Mouse (Mus musculus) left cerebral cortex, adult 2 months (tissue): ENCODE data around the gene Kif24. TPM values are rescaled to one million over a fixed set of nuclear protein-coding genes. Genes with fewer than 3 reads are reported as not detected.
A peak's percentile ranks its signal among the peaks of the same experiment; 100 is the strongest.

ENCODE experiments used
- DNase-seq, 2 experiments: peaks; one replicate each; pipeline ENCODE4 v3.0.0; 2021 to 2022; ENCODE audit warnings: low spot score in 2 of 2, mixed read lengths in 1 of 2; ENCODE audit errors: extremely low spot score in 1 of 2
- H3K27ac ChIP-seq: fragments of 200-600 bp; 2 replicates; pipeline ENCODE4 v1.8.1; 2022
- H3K4me3 ChIP-seq: fragments of 200-600 bp; 2 replicates; pipeline ENCODE4 v1.8.1; 2022
- CTCF ChIP-seq: fragments of 200-600 bp; IDR thresholded peaks from 2 replicates; pipeline ENCODE4 v1.8.1; 2022; ENCODE audit warnings: antibody characterized with exemption, mild to moderate bottlenecking, moderate library complexity
- intact Hi-C: fragments of 180-260 bp; cut with DNase I; formaldehyde crosslinking; loops from one replicate; pipeline ENCODE4 v1.15.1; 2025
- total RNA-seq, 2 experiments: library from RNA; stranded (reverse); gene quantifications; 2 replicates each; pipeline ENCODE4 v1.2.3; 2021

Gene Kif24
- total RNA-seq, 2 experiments from 2014 or later: 1.4 to 1.9 TPM

GRCm38 (mm10) chr4:41391015-41391414, 73.7 kb downstream of the Kif24 start:
- DNase-seq: no peak
- intact Hi-C loops: loop anchor here (2.0 to 10.0 kb wide), 2 partner anchors 76 to 336 kb away; partner anchors contain the start of gene Dcaf12
- Histone ChIP-seq H3K4me3 (no peak overlapping the region), H3K27ac (no peak overlapping the region)
- TF ChIP-seq CTCF: no peak

DNA sequence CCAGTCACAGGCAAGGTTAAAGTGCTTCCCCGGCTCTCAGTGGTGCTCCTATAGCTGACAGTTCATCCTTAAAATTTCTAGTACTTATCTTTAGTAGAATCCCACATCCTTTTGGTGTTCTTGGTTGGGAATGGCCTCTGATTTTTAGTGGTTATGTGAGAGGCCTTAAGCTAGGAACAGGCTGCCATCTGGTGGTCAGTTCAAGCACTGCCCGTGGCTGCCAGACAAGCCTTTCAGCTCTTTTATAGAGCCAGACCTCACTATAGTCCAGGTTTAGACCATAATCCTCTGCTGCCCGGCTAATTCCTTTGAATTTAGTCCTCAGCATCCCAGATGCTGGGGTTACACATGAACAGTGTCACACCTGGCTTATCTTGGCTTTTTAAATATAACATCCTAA, 74.6 kb downstream of the Kif24 start:
- H3K4me3 ChIP-seq: no peak overlapping the region
- TF ChIP-seq CTCF: peak; percentile 99
- intact Hi-C loops: loop anchor here (2.0 to 10.0 kb wide), 2 partner anchors 75 to 335 kb away; partner anchors contain the start of gene Dcaf12
- no peak overlapping the region for H3K27ac ChIP-seq
- DNase-seq: peak; percentile 76 to 80

DNA sequence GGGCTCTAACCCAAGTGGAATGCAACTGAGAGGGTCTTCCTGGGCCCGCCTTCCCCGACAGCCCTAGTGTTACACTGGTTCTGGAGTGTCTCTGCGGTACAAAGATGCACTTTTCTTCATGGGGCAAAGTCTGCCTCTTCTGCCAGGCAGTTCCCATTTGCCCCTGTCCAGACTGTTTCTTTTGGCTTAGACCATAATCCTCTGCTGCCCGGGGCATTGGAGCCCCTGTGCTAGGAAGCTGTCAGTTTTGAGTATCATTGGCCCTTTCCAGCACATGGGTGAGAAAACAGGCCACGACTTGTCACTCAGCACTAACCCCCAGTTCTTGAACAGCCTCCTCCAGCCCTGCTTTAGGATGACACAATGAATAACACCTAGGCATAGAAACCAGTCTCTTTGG, 75.4 kb downstream of the Kif24 start:
- no peak overlapping the region for H3K4me3 ChIP-seq
- intact Hi-C loops: no loop called here
- no peak for DNase-seq
- no peak for TF ChIP-seq CTCF
- H3K27ac ChIP-seq: no peak overlapping the region

DNA sequence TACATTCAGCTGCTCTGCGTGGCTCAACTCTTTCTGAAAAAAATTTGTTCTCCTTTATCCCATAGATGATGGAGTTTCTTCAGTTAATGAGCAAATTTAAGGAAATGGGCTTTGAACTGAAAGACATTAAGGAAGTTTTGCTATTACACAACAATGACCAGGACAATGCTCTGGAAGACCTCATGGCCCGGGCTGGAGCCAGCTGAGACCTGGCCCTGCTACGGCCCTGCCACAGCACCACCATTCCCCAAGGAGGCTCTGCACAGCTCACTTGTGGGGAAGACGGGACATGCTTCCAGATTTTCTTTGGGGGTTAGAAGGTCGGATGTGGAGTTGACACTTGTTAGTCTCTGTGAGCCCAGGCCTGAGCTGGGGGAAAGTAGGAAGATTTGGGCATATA, 76.1 kb downstream of the Kif24 start:
- intact Hi-C loops: no loop called here
- no peak for TF ChIP-seq CTCF

DNA sequence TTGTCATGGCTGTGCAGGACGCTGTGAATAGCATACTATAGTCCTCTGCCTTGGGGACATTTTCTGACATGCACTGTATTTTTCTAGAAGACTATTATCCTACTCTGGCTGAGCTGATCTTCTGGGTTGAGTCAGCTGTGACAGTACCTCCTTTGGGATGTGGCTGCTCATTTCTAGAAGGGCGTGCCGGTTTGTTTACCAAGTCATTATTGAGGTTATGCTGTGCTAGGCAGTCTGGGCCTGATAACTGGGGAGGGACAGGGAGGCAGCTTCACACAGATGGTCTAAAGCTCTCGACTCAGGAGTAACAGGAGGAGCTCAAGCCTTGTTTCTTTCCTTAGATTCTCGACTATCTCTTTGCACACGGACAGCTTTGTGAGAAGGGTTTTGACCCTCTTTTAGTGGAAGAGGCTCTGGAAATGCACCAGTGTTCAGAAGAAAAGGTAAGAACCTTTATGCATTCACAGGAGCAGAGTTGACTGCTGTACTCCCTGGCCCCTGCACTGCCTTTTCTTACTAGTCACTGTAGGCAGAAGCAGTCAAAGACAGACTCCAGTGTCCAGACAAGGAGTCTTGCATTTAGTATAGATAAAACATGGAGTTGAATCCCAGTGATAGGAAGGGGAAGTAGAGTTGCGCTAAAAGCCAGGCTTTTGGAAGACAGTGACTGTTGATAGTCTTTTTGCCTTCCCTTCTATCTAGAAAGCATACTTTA, 76.8 kb downstream of the Kif24 start:
- TF ChIP-seq CTCF: no peak
- Histone ChIP-seq H3K4me3 (no peak overlapping the region), H3K27ac (no peak overlapping the region)
- intact Hi-C loops: no loop called here
- no peak for DNase-seq

More for the DNA sequence above, 76.1 kb downstream of the Kif24 start:
- no peak for DNase-seq
- Histone ChIP-seq H3K27ac (no peak overlapping the region), H3K4me3 (no peak overlapping the region)

- no peak for TF ChIP-seq CTCF
- Histone ChIP-seq H3K4me3 (no peak overlapping the region), H3K27ac (no peak overlapping the region)
- no peak for DNase-seq
- intact Hi-C loops: no loop called here
Measured at GRCm38 (mm10) chr4:41386412-41386975, 78.2 kb downstream of the Kif24 start.

DNA sequence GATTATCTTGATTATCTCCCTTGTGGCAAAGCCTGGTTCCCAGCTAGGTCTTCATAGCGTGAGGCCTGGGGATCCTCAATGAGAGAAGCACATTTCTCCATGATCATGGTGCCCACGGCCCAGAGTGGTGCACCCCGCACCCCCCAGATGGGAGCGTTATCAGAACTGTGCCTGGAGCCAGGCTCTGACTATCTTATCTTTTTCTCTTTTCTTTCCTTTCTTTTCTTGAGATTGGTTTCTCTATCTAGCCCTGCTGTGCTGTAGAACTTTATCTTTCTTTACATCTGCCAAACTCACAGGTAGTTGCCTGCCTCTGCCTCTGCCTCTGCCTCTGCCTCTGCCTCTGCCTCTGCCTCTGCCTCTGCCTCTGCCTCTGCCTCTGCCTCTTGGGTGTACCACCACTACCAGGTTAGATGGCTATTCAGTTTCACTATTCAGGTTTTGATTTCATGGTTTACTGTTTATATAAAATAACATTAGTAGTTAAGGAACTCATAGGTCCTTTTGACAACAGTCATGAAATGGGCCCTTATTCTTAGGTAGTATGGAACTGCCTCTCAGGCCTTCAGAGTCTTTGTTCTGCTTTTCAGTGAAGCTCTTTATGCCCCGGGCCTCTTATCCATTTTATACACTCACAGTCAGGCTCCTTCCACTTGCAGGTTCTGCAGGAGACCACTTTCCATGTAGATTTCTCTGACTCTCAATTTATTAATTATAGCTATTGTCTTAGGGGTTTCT, 83.3 kb downstream of the Kif24 start:
- DNase-seq: no peak
- TF ChIP-seq CTCF: no peak
- no peak overlapping the region for H3K4me3 ChIP-seq
- intact Hi-C loops: loop anchor here (5.0 kb wide), 1 partner anchor 249 kb away; no protein-coding TSS in a partner anchor
- no peak overlapping the region for H3K27ac ChIP-seq

GRCm38 (mm10) chr4:41377567-41377966, 87.1 kb downstream of the Kif24 start:
- DNase-seq: no peak
- no peak for TF ChIP-seq CTCF
- Histone ChIP-seq H3K27ac (no peak overlapping the region), H3K4me3 (no peak overlapping the region)
- intact Hi-C loops: no loop called here

DNA sequence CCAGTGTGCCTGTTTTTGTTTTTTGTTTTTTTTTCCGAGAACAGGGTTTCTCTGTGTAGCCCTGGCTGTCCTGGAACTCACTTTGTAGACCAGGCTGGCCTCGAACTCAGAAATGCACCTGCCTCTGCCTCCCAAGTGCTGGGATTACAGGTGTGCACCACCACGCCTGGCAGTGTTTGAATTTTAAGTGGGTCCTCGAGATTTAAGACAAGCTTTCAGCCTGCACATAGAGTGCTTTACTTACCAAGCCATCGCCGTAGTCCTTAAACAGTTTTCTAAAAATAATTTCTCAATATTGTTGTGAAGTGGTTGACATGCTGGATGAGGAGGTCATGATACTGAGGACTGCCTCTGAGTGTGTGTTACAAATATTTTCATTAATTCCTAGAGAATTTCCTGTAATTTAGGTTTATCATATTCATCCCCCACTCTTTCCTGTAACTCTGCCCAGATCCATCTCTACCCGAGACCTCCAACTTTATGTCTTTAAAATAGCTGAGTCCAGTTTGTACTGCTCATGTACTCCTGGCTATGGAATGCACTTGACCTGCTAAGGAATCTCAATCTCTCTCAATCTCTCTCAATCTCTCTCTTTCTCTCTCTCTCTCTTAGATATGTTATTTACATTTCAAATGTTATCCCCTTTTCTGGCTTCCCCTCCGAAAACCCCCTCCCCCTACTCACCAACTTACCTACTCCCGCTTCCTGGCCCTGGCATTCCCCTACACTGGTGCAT, 94.8 kb downstream of the Kif24 start:
- no peak for DNase-seq
- H3K4me3 ChIP-seq: no peak overlapping the region
- intact Hi-C loops: no loop called here
- no peak overlapping the region for H3K27ac ChIP-seq
- TF ChIP-seq CTCF: no peak

DNA sequence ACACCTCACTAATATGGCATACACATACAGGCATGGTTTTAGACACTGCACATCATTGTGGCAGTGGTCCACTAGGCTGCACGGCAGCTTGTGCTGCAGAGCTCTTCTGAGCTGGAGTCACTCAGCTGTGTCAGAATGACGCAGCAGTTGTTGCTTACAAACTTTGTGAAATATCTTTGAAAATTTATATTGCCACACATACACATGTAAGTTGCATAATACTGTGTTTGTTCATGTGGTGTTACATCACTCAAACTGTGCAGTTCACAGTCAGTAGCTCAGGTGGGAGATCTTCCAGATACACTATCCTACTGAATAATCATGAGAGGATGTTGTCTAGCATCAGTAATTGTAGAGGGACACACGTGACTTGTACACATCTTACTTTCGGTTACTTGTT, 96.5 kb downstream of the Kif24 start:
- DNase-seq: no peak
- intact Hi-C loops: no loop called here
- no peak overlapping the region for H3K27ac ChIP-seq
- H3K4me3 ChIP-seq: no peak overlapping the region
- no peak for TF ChIP-seq CTCF

- no peak for DNase-seq
- Histone ChIP-seq H3K4me3 (no peak overlapping the region), H3K27ac (no peak overlapping the region)
- TF ChIP-seq CTCF: no peak
- intact Hi-C loops: no loop called here
Measured at GRCm38 (mm10) chr4:41361059-41361458, 103.6 kb downstream of the Kif24 start.

GRCm38 (mm10) chr4:41359358-41359757, 105.3 kb downstream of the Kif24 start:
- TF ChIP-seq CTCF: no peak
- intact Hi-C loops: no loop called here
- H3K27ac ChIP-seq: no peak overlapping the region
- H3K4me3 ChIP-seq: no peak overlapping the region
- no peak for DNase-seq
